ENCODE assay signal across 15 mouse cellular contexts in genomic region chr17:7414601-7415310, GRCm38 (mm10). TPM values are rescaled to one million over a fixed set of nuclear protein-coding genes. Genes with fewer than 3 reads are reported as not detected.
DNase-seq lines count a peak whose midpoint lies in the region; ATAC-seq lines count a peak whose summit lies in the region.
"Had no signal": no experiment of that assay in that cellular context is flagged by ENCODE, and none has a peak within 500 bp of the region (broad histone marks: within the 10 kb centered on the region; RNA-seq: fewer than 3 reads in every experiment).

No protein-coding gene starts in this region.

- ATAC-seq in granulocyte monocyte progenitor cell, adult 5-6 weeks (replicated peaks; ENCODE audit: poor library complexity, severe bottlenecking): peak; percentile 76
- ATAC-seq in hematopoietic stem cell, adult 5-6 weeks (replicated peaks in 1 of 2; ENCODE audit: insufficient read depth in 1 of 2, low FRiP score in 2 of 2, low TSS enrichment in 1 of 2, low read depth in 1 of 2, poor library complexity in 2 of 2, severe bottlenecking in 2 of 2): peak; percentile 62 to 73
- peak; percentile 56 for ATAC-seq in megakaryocyte, adult 5-6 weeks (ENCODE audit: poor library complexity, severe bottlenecking)
- ATAC-seq in monocyte, adult 5-6 weeks (replicated peaks; ENCODE audit: insufficient number of reproducible peaks, low FRiP score, low TSS enrichment, poor library complexity, severe bottlenecking): peak; percentile 46; the same call in 1 of the 2 replicates

- DNase-seq in adrenal gland, postnatal 14 days: peak; percentile 17
- peak; percentile 13 for DNase-seq in thymus, postnatal 25 days

RNA-seq across cellular contexts. Expression of gene Unc93a2, which starts 29.5 kb away (rescaled TPM):
- total RNA-seq in adrenal gland, postnatal 14 days (2021): 1.2 and 1.5 TPM in 2 replicates
- not detected in 2 replicates for total RNA-seq in granulocyte monocyte progenitor cell, adult 5-6 weeks (2014; fragmentation: Nextera tagmentation)
- total RNA-seq in granulocyte monocyte progenitor cell, adult 5-6 weeks (2017): not detected in 2 replicates
- 0.06 TPM in 1 of 2 replicates, not detected in the other for total RNA-seq in hematopoietic stem cell, adult 5-6 weeks (2017)
- total RNA-seq in megakaryocyte, adult 5-6 weeks (2015): 0.46 TPM in 1 of 2 replicates, not detected in the other
- total RNA-seq in megakaryocyte, adult 5-6 weeks (2017): not detected in 2 replicates
- total RNA-seq in monocyte, adult 5-6 weeks (2017): 0.43 TPM in 1 of 3 replicates, not detected in the others
- total RNA-seq: forebrain, postnatal 0 days; heart, postnatal 25 days; MEL had no signal

RNA-seq across cellular contexts. Expression of gene Gm49630, which starts 43.0 kb away (rescaled TPM):
- total RNA-seq in adrenal gland, postnatal 14 days (2021): not detected in 2 replicates
- not detected in 2 replicates for total RNA-seq in granulocyte monocyte progenitor cell, adult 5-6 weeks (2014; fragmentation: Nextera tagmentation)
- total RNA-seq in granulocyte monocyte progenitor cell, adult 5-6 weeks (2017): not detected in 2 replicates
- total RNA-seq in hematopoietic stem cell, adult 5-6 weeks (2017): not detected in 2 replicates
- total RNA-seq in megakaryocyte, adult 5-6 weeks (2015): not detected in 2 replicates
- not detected in 2 replicates for total RNA-seq in megakaryocyte, adult 5-6 weeks (2017)
- not detected in 3 replicates for total RNA-seq in monocyte, adult 5-6 weeks (2017)
- total RNA-seq: adrenal gland, adult 2 months; adrenal gland, postnatal 25 days; forebrain, postnatal 0 days; gastrocnemius, adult 2 months; gastrocnemius, postnatal 14 days; gastrocnemius, postnatal 4 days; heart, adult 2 months; heart, postnatal 25 days; MEL had no signal

Comparison
In these comparisons a context has a peak if more than half of its experiments do, and no peak if none do; other contexts are left out.
1. Peak in every context shown above with its lines: DNase-seq and ATAC-seq.